8 mouse cellular contexts compared by ENCODE assay signal in the genomic region with DNA sequence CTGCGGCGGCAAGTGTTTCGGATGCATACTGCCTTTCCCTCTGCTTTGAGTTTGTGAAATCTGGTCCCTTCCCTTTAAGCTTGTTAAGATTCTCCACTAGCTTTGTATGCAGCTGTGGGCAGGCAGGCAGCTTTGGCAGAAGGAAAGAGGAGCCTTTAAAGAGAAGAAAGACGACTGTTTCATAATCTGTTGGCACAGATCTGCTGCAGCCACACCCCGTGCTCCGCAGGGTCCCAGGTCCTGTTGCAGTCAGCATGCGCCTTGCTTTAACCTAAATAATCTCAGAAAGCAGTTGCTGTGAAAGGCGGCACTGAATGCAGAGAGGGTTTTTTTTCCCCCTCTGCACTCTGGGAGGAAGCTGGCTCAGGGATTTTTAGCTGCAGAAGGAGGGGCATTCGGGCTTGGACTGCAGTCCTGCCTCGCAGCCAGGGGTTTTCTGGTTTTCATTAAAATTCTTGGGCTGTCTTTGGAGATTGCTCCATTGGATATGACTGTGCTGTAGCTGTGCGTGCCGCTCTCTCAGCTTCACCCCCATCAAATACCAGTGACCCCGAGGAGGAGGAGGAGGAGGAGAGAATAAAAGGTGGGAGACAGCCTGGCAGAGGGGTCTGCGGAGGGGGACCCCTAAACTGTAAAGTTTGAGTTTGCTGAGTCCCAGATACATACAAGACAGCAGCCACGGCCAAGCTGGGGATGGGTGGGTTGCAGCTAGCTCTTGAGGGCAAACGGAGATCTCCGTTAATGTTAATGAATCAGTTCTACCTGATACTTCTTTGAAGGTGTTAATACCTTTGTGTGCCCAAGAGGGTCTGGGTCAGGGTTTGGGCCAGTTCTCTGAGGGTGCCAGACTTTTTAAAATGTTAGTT. TPM values are rescaled to one million over a fixed set of nuclear protein-coding genes. Genes with fewer than 3 reads are reported as not detected.
DNase-seq lines count a peak whose midpoint lies in the region; ATAC-seq and TF ChIP-seq lines count a peak whose summit lies in the region.

No protein-coding gene starts in this region.

- no peaks in the 10 kb centered on the region for H3K9me3 ChIP-seq in hindbrain, postnatal 0 days (ENCODE audit: low read length)

- H3K9ac ChIP-seq in hindbrain, postnatal 0 days (replicated peaks; ENCODE audit: low read length) = peak overlapping the region; percentile 37

- H3K4me3 ChIP-seq in hindbrain, postnatal 0 days (ENCODE audit: low read length) = peak overlapping the region; percentile 26
- peak overlapping the region; percentile 33 for H3K4me3 ChIP-seq in small intestine, adult 2 months (ENCODE audit: low read depth, low read length)

- peaks cover 11% of the 10 kb centered on the region; the same call in 1 of the 2 replicates for H3K4me1 ChIP-seq in hindbrain, postnatal 0 days (ENCODE audit: insufficient read depth, low read length)
- no peaks in the 10 kb centered on the region for H3K4me1 ChIP-seq in small intestine, adult 2 months (ENCODE audit: control insufficient read depth, insufficient read depth, insufficient read length, low read length)

- peak overlapping the region; percentile 85 for H3K27ac ChIP-seq in hindbrain, postnatal 0 days
- H3K27ac ChIP-seq in small intestine, adult 2 months (ENCODE audit: insufficient read depth, low read depth, low read length) = peak overlapping the region; percentile 26

- ATAC-seq in hindbrain, postnatal 0 days = peak; percentile 77
- ATAC-seq in megakaryocyte, adult 5-6 weeks (ENCODE audit: poor library complexity, severe bottlenecking) = 0 out of 2 replicates have a peak, but pooled peaks have one; percentile 26

- no peaks in the 10 kb centered on the region for H3K36me3 ChIP-seq in hindbrain, postnatal 0 days (ENCODE audit: insufficient read depth, low read length)
- no peaks in the 10 kb centered on the region for H3K36me3 ChIP-seq in small intestine, adult 2 months (ENCODE audit: control insufficient read depth, insufficient read depth, low read length)

- DNase-seq in brain, adult 2 months (ENCODE audit: low read depth, low spot score) = peak; percentile 84
- DNase-seq in embryo, embryonic 10.5 days (ENCODE audit: low spot score) = peak; percentile 80
- peak; percentile 23 for DNase-seq in gastrocnemius, postnatal 10 days
- DNase-seq in hindbrain, postnatal 0 days (ENCODE audit: low spot score) = peak; percentile 69
- DNase-seq in left cerebral cortex, adult 18-20 months (ENCODE audit: low spot score in 2 of 2) = peak; percentile 41 to 58
- DNase-seq in thymus, postnatal 36 days = no peak

- H3K27me3 ChIP-seq in hindbrain, postnatal 0 days (ENCODE audit: insufficient read depth, low read length) = no peaks in the 10 kb centered on the region
- no peaks in the 10 kb centered on the region for H3K27me3 ChIP-seq in small intestine, adult 2 months (ENCODE audit: control insufficient read depth, insufficient read depth, low read length)

- WGBS in hindbrain, postnatal 0 days = 18% methylated on average over 17 of the region's 17 CpGs
- WGBS in small intestine, adult 2 months = 34% methylated on average over 17 of the region's 17 CpGs

- peak overlapping the region; percentile 50 for H3K4me2 ChIP-seq in hindbrain, postnatal 0 days (ENCODE audit: low read depth, low read length)

- TF ChIP-seq POLR2A in small intestine, adult 2 months (IDR thresholded peaks at IDR 0.05; ENCODE audit: low read depth, low read length) = no peak

- TF ChIP-seq CTCF in hindbrain, postnatal 0 days (IDR thresholded peaks at IDR 0.05; ENCODE audit: low read depth) = no peak
- TF ChIP-seq CTCF in small intestine, adult 2 months (IDR thresholded peaks at IDR 0.05; ENCODE audit: extremely low read depth, insufficient read length, insufficient replicate concordance, low read depth, low read length) = no peak

RNA-seq across cellular contexts. Expression of gene Rab30, which starts 35.9 kb away (rescaled TPM):
- total RNA-seq in gastrocnemius, postnatal 10 days (2021) = 1 to 10 TPM; 7.4 to 8.2 TPM
- 33.2 and 37.0 TPM in 2 replicates for total RNA-seq in hindbrain, postnatal 0 days (2014; rRNA removed)
- 17.8 and 21.8 TPM in 2 replicates for polyA plus RNA-seq in hindbrain, postnatal 0 days (2015; fragmentation: Nextera tagmentation; extraction: Ambion mirVana)
- total RNA-seq in left cerebral cortex, adult 18-20 months (2021) = 10 to 100 TPM; 39.4 to 40.6 TPM
- 0.02 and 0.27 TPM in 2 replicates for total RNA-seq in megakaryocyte, adult 5-6 weeks (2015)
- 0.11 and 0.57 TPM in 2 replicates for total RNA-seq in megakaryocyte, adult 5-6 weeks (2017)
- 1.7 and 6.9 TPM in 2 replicates for polyA plus RNA-seq in small intestine, adult 2 months (2012; rRNA removed)

Comparison
In these comparisons a context has a peak if more than half of its experiments do, and no peak if none do; other contexts are left out.
1. DNase-seq: peak in brain, adult 2 months (single experiment), embryo, embryonic 10.5 days (single experiment), gastrocnemius, postnatal 10 days (single experiment), hindbrain, postnatal 0 days (single experiment) and left cerebral cortex, adult 18-20 months (2 of 2); none in thymus, postnatal 36 days (0 of 2).
2. RNA of gene Rab30, which starts 35.9 kb away (total RNA-seq): 39.4 to 40.6 TPM in left cerebral cortex, adult 18-20 months, 33.2 to 37.0 TPM in hindbrain, postnatal 0 days and 7.4 to 8.2 TPM in gastrocnemius, postnatal 10 days; 0.02 to 0.57 TPM in megakaryocyte, adult 5-6 weeks; every median in the first group is over 4 times any median in the second.